Mouse (Mus musculus) 3T3-L1 (cell line): Measurements from ENCODE around the gene Casp3.

Experiments used
- DNase-seq: peaks from one replicate; pipeline ENCODE4 v3.0.0-alpha.2; 2015; ENCODE audit warnings: low read depth, low spot score

The Casp3 gene

DNA sequence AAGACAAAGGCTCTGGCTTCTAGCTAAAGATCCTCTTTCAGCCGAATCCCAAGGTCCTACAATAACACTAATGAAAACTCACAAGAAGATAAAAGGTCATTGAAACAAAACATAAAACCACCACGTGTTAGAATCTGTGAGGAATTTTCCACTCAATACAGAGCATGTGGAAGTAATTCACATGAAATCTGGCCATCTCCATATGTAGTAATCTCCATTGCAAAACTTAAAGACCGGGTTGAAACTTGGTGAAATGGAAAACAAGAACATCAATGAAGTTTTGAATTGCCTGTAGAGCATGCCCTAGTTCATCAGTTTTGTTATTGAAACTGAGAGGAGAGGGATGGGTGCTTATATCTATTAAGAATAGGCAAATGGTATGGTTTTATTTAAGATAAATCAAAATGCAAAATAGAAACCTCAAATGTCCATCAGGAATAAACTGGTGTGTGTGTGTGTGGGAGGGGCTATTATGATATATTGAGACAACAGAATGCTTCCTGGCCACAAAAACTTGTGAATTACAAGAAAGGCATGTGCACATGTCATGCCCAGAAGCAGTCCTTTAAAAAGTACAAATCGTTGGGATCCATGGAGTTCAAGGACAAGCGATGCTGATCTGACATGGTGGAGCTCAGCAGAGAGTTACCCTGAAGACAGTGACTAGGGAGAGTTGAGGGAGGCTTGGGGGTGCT is 63.7 kb downstream of the Casp3 start:
- peak; percentile 82 for DNase-seq

GRCm38 (mm10) chr8:46686664-46687336 is 69.7 kb downstream of the Casp3 start:
- peak; percentile 95 for DNase-seq
